Mouse (Mus musculus) small intestine, adult 2 months (tissue): Measurements from ENCODE around the gene Tmem63b. TPM values are rescaled to one million over a fixed set of nuclear protein-coding genes. Genes with fewer than 3 reads are reported as not detected.

Experiments
- H3K27ac ChIP-seq: fragments of 200-500 bp; 2 replicates; pipeline ENCODE4 v1.5.1; 2012; ENCODE audit warnings: low read depth, low read length, control low read depth, inconsistent platforms; ENCODE audit not compliant: insufficient read depth
- H3K27me3 ChIP-seq: fragments of 200-500 bp; 2 replicates; pipeline ENCODE4 v1.6.1; 2012; ENCODE audit warnings: mild to moderate bottlenecking, moderate library complexity, low read length, inconsistent platforms; ENCODE audit not compliant: control insufficient read depth, insufficient read depth
- H3K36me3 ChIP-seq: fragments of 200-500 bp; 2 replicates; pipeline ENCODE4 v1.6.1; 2012; ENCODE audit warnings: mild to moderate bottlenecking, low read length, control low read depth, inconsistent platforms; ENCODE audit not compliant: control insufficient read depth, insufficient read depth
- H3K4me1 ChIP-seq: fragments of 200-500 bp; 2 replicates; pipeline ENCODE4 v1.6.1; 2012; ENCODE audit warnings: low read length, inconsistent platforms, mixed read lengths; ENCODE audit not compliant: control insufficient read depth, insufficient read depth, insufficient read length
- H3K4me3 ChIP-seq: fragments of 200-500 bp; 2 replicates; pipeline ENCODE4 v1.5.1; 2012; ENCODE audit warnings: low read depth, mild to moderate bottlenecking, control low read depth, inconsistent platforms, low read length, moderate library complexity
- CTCF ChIP-seq: fragments of 200-500 bp; IDR thresholded peaks from 2 replicates; pipeline ENCODE4 v1.5.1; 2012; ENCODE audit warnings: low read depth, mild to moderate bottlenecking, control low read depth, inconsistent platforms, low read length, moderate library complexity, mixed read lengths; ENCODE audit not compliant: insufficient replicate concordance, insufficient read length; ENCODE audit errors: extremely low read depth
- POLR2A ChIP-seq: fragments of 200-500 bp; IDR thresholded peaks from 2 replicates; pipeline ENCODE4 v1.6.1; 2012; ENCODE audit warnings: low read depth, mild to moderate bottlenecking, control low read depth, inconsistent platforms, low read length, moderate library complexity
- WGBS: fragments of 180-500 bp; shearing (Covaris S2); methylation state at CpG from one replicate; pipeline ENCODE4 v1.1.7; 2018; 5-methylcytosine and 5-hydroxymethylcytosine counted together
- polyA plus RNA-seq: library from polyadenylated mRNA; depleted of rRNA; stranded (reverse); fragments of >200 nt; gene quantifications from 2 replicates; pipeline ENCODE4 v1.2.3, GENCODE M21; 2012; rRNA removed

Gene Tmem63b
- 42.6 and 65.0 TPM in 2 replicates for polyA plus RNA-seq

- H3K27ac ChIP-seq: peak within 1 kb of the TSS; percentile 21
- peaks cover 20% of the 10 kb centered on the region for H3K4me1 ChIP-seq
- H3K4me3 ChIP-seq: peak within 1 kb of the TSS; percentile 96
- no peaks in the 10 kb centered on the region for H3K27me3 ChIP-seq
- TF ChIP-seq POLR2A: no peak
- TF ChIP-seq CTCF: no peak
- 2% methylated on average over 12 of the region's 12 CpGs for WGBS
- no peaks in the 10 kb centered on the region for H3K36me3 ChIP-seq
Measured at GRCm38 (mm10) chr17:45686716-45687115, at the start of gene Tmem63b. Tmem63b (minus strand) TSS chr17:45686905.

DNA sequence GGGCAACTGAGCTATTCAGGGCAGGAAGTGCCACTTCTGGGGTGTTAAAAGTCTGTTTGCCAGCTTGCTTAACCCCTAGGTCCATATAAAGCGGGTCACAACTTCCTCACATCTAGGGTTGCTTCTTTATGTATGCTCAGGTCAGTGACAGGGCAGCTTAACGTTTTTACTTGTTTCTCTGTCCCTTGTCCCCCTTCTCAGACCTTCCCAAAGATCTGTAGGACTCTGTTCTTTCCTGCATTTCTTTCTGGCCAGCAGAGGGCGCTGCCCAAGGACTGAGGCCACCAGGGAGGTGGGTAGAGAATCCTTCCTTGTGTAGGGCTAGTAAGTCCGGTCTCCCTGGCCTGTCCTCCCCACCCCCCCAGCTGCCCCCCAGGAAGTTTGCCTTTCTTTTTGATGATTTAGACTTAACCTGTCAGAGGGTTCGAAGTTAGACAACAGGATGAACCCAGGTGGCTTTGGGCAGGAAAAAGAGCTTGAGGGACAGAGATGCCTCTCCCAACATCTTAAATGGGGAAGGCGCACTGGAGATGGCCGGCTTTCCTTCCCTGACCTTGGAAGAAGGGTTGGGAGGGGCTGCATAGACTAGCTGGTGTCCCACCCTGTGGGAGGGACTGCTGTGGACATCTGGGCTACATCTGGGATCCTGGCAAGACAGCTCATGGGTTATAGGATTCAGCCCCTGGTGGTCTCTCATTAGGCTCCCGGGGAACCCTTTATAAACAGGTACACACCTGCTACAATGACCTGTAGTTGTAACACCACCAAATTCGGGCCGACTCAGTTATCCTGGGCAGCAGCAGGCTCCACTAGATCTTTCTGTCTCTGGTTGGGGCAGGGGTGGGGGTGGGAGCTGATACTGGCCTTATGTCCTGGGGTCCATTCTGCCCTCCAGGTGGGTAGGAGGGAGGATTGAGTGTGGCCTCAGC lies 48.9 kb upstream of the Tmem63b start:
- Histone ChIP-seq H3K27ac (no peak overlapping the region), H3K4me1 (peaks cover 18% of the 10 kb centered on the region), H3K4me3 (peak overlapping the region; percentile 50), H3K27me3 (no peaks in the 10 kb centered on the region; the same call in 1 of the 2 replicates), H3K36me3 (no peaks in the 10 kb centered on the region)
- TF ChIP-seq POLR2A (no peak), CTCF (peak; percentile 93; the same call in 1 of the 2 replicates)
- 7% methylated on average over 10 of the region's 10 CpGs for WGBS

DNA sequence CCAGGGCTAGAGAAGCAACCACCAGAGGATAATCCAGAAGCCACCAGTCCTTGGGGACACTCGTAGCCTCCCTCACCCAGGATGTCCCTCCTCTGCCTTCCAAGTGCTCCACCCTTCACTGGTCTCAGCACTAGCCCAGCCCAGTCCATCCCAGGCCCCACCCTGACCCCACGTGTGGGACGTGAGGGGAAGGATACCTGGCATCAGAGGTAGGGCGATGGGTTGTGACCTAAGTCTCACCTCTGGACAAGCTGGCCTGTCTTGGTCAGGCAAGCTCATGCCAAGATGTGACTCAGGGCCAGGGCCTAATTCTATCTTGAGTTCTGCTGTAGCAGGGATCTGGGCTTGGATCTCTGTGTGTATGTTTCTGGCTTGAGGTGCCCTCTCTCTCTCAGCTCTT lies 48.2 kb upstream of the Tmem63b start:
- Histone ChIP-seq H3K4me3 (no peak overlapping the region), H3K27ac (no peak overlapping the region), H3K4me1 (peaks cover 18% of the 10 kb centered on the region), H3K27me3 (no peaks in the 10 kb centered on the region; the same call in 1 of the 2 replicates), H3K36me3 (no peaks in the 10 kb centered on the region)
- 72% methylated on average over 4 of the region's 4 CpGs for WGBS
- TF ChIP-seq CTCF (no peak), POLR2A (no peak)

DNA sequence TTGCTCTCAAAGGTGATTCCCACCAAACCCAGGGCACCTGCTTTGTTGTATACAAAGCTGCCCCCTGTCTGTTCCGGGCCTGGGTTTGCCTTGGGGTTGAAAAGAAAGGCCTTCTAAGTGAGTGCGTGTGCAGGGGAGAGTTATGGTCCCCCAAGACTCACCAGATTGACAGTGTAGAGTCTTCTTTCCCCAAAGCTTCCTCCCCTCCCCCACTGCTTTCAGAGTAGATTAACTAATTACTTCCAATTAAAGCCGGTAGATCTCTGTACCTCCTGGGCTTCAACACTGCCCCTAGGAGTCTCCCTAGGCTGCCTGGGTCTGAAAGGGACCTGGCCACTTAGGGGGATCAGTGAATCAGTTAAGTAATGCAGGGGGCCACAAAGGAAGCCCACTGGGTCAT lies 47.6 kb upstream of the Tmem63b start:
- TF ChIP-seq POLR2A (no peak), CTCF (no peak)
- WGBS: 65% methylated on average over 3 of the region's 3 CpGs
- peaks cover 18% of the 10 kb centered on the region for H3K4me1 ChIP-seq
- H3K4me3 ChIP-seq: no peak overlapping the region
- no peaks in the 10 kb centered on the region; the same call in 1 of the 2 replicates for H3K27me3 ChIP-seq
- H3K36me3 ChIP-seq: no peaks in the 10 kb centered on the region
- no peak overlapping the region for H3K27ac ChIP-seq

DNA sequence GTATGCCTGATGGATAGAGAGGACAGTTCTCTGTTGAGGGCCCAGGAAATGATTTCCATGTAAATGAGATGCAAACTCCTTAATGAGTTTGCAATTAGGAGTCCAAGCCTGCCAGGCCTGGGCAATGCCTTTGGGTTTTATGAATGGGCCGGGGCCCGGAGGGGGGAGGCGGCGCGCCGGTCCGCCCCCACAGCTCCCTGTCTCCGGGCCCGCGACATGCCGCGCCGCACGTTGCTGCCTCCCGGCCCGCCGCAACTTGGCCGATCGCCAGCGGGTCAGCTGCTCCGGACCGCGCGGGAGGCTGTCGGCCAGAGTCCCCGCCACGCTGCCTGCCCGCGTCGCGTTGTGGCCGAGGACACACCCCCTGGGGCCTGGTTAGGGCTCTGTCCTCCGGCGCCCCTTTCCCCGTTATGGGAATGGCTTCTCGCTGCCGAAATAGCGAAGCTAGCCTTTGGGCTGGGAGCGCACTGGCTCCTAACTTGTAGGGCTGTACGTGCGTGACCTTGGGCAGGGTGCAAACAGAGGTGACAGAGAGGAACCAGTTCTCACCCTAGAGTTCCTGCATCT lies 47.1 kb upstream of the Tmem63b start, which contains the start of gene 1600014C23Rik:
TSS of gene 1600014C23Rik (minus strand) at position 110 of the 567 bp plus-strand sequence.
- Histone ChIP-seq H3K27me3 (no peaks in the 10 kb centered on the region; the same call in 1 of the 2 replicates), H3K27ac (no peak within 1 kb of the TSS), H3K4me3 (peak within 1 kb of the TSS; percentile 43), H3K36me3 (no peaks in the 10 kb centered on the region), H3K4me1 (peaks cover 18% of the 10 kb centered on the region)
- TF ChIP-seq CTCF (no peak), POLR2A (no peak)
- 4% methylated on average over 41 of the region's 41 CpGs for WGBS

DNA sequence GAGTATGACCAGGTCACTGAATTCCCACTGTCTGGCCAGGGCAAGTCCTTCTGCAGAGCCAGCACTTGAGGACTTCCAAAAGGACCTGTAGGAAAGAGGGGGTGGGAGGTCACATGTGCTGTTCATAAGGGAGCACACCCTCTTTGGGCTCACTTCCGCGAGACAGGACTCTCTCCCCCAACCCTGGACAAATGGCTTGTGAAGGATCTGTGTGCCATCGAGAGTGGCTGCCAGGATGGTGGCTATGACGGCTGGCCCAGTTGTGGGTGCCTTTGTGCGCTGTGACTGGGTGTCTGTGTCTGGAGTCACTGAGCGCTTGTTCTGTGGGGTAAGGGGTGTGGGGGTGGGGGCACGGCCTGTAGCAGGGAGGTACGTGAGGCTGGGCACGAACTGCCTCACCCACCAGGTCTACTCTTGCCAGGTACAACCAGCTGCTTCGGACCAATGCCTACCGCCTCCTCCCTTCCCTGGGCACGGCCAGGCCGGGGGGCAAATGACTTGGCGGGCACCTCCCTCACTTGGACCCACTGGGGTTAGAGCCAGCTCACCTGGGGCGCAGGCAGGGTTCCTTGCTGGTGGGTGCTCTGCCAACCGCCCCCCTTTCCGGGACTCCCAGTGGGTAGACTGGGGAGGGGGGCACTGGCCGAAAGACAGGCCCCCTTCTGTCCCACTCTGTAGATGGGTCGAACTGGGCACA lies 46.5 kb upstream of the Tmem63b start:
- no peak overlapping the region for H3K4me3 ChIP-seq
- 84% methylated on average over 19 of the region's 19 CpGs for WGBS

More for the DNA sequence above, 46.5 kb upstream of the Tmem63b start:
- Histone ChIP-seq H3K36me3 (no peaks in the 10 kb centered on the region), H3K27me3 (no peaks in the 10 kb centered on the region; the same call in 1 of the 2 replicates), H3K4me1 (peaks cover 18% of the 10 kb centered on the region), H3K27ac (no peak overlapping the region)
- TF ChIP-seq POLR2A (no peak), CTCF (no peak)
